Mouse (Mus musculus) bone marrow, adult 2 months (tissue): Measurements from ENCODE around the gene Fzd7.

ENCODE experiments used
- CTCF ChIP-seq: fragments of 200-500 bp; IDR thresholded peaks from 2 replicates; pipeline ENCODE4 v1.5.1; 2011; ENCODE audit warnings: low read length, control low read depth; ENCODE audit not compliant: control insufficient read depth, insufficient read depth
- POLR2A ChIP-seq: fragments of 200-500 bp; IDR thresholded peaks from 2 replicates; pipeline ENCODE4 v1.6.1; 2011; ENCODE audit warnings: low read depth, mild to moderate bottlenecking, control low read depth, low read length, borderline replicate concordance; ENCODE audit not compliant: control insufficient read depth

GRCm38 (mm10) chr1:59511566-59512270 is 29.5 kb downstream of the Fzd7 start:
- TF ChIP-seq CTCF (no peak), POLR2A (no peak)
